Mouse (Mus musculus) forebrain, embryonic 15.5 days (tissue): Measurements from ENCODE around the gene Pth. TPM values are rescaled to one million over a fixed set of nuclear protein-coding genes. Genes with fewer than 3 reads are reported as not detected.

Experiments used
- ATAC-seq: fragments of 200-750 bp; cut with Nextera tagmentation; replicated peaks from 2 replicates; pipeline ENCODE4 v1.8.0; 2017; ENCODE audit warnings: mild to moderate bottlenecking, moderate TSS enrichment, moderate library complexity
- H3K27ac ChIP-seq: fragments of 300-500 bp; sonication (generic); replicated peaks from 2 replicates; pipeline ENCODE4 v1.5.1; 2015; ENCODE audit warnings: mild to moderate bottlenecking, inconsistent platforms
- H3K27me3 ChIP-seq: fragments of 300-500 bp; sonication (generic); 2 replicates; pipeline ENCODE4 v1.6.1; 2015; ENCODE audit warnings: inconsistent platforms
- H3K36me3 ChIP-seq: fragments of 300-500 bp; sonication (generic); 2 replicates; pipeline ENCODE4 v1.6.1; 2015; ENCODE audit warnings: mild to moderate bottlenecking, inconsistent platforms
- H3K4me1 ChIP-seq: fragments of 300-500 bp; sonication (generic); 2 replicates; pipeline ENCODE4 v1.6.1; 2015; ENCODE audit warnings: inconsistent platforms
- H3K4me2 ChIP-seq: fragments of 300-500 bp; sonication (generic); replicated peaks from 2 replicates; pipeline ENCODE4 v1.6.1; 2015; ENCODE audit warnings: mild to moderate bottlenecking, inconsistent platforms
- H3K4me3 ChIP-seq: fragments of 300-500 bp; sonication (generic); 2 replicates; pipeline ENCODE4 v1.5.1; 2015; ENCODE audit warnings: mild to moderate bottlenecking, inconsistent platforms
- H3K9ac ChIP-seq: fragments of 300-500 bp; sonication (generic); replicated peaks from 2 replicates; pipeline ENCODE4 v1.6.1; 2015; ENCODE audit warnings: mild to moderate bottlenecking, inconsistent platforms
- H3K9me3 ChIP-seq: fragments of 300-500 bp; sonication (generic); 2 replicates; pipeline ENCODE4 v1.6.1; 2016; ENCODE audit warnings: inconsistent platforms
- WGBS: fragments of 180-500 bp; shearing (Covaris S2); methylation state at CpG from one replicate; pipeline ENCODE4 v1.1.7; 2015; ENCODE audit warnings: mixed read lengths; 5-methylcytosine and 5-hydroxymethylcytosine counted together
- polyA plus RNA-seq: library from polyadenylated mRNA; unstranded; fragments of >200 nt; fragmentation: Nextera tagmentation; extraction: Ambion mirVana; gene quantifications from 2 replicates; pipeline ENCODE4 v1.2.1, GENCODE M21; 2015

Gene Pth
- not detected in 2 replicates for polyA plus RNA-seq

- Histone ChIP-seq H3K4me3 (no peak within 1 kb of the TSS), H3K4me2 (no peak within 1 kb of the TSS), H3K27me3 (no peaks in the 10 kb centered on the region), H3K27ac (no peak within 1 kb of the TSS), H3K4me1 (no peaks in the 10 kb centered on the region), H3K9me3 (no peaks in the 10 kb centered on the region), H3K36me3 (no peaks in the 10 kb centered on the region), H3K9ac (no peak within 1 kb of the TSS)
- ATAC-seq: no peak
- WGBS: 94% methylated on average over 2 of the region's 2 CpGs
Observed at GRCm38 (mm10) chr7:113388470-113388869, at the start of gene Pth. Pth (minus strand) TSS chr7:113388570.

- Histone ChIP-seq H3K27me3 (no peaks in the 10 kb centered on the region), H3K9ac (no peak overlapping the region), H3K4me1 (no peaks in the 10 kb centered on the region), H3K4me2 (no peak overlapping the region), H3K27ac (no peak overlapping the region), H3K9me3 (no peaks in the 10 kb centered on the region), H3K36me3 (no peaks in the 10 kb centered on the region), H3K4me3 (no peak overlapping the region)
- no peak for ATAC-seq
- 93% methylated on average over 10 of the region's 10 CpGs for WGBS
Observed at GRCm38 (mm10) chr7:113436312-113436711, 47.9 kb upstream of the Pth start.

GRCm38 (mm10) chr7:113434286-113434685, 45.9 kb upstream of the Pth start:
- Histone ChIP-seq H3K27me3 (no peaks in the 10 kb centered on the region), H3K4me1 (no peaks in the 10 kb centered on the region), H3K9me3 (no peaks in the 10 kb centered on the region), H3K4me3 (no peak overlapping the region), H3K9ac (no peak overlapping the region), H3K4me2 (no peak overlapping the region), H3K27ac (no peak overlapping the region), H3K36me3 (no peaks in the 10 kb centered on the region)
- 22% methylated on average over 4 of the region's 4 CpGs for WGBS
- no peak for ATAC-seq

GRCm38 (mm10) chr7:113433451-113433850, 45.1 kb upstream of the Pth start:
- Histone ChIP-seq H3K4me1 (no peaks in the 10 kb centered on the region), H3K4me3 (no peak overlapping the region), H3K9me3 (no peaks in the 10 kb centered on the region), H3K27ac (no peak overlapping the region), H3K27me3 (no peaks in the 10 kb centered on the region), H3K36me3 (no peaks in the 10 kb centered on the region), H3K4me2 (no peak overlapping the region), H3K9ac (no peak overlapping the region)
- 86% methylated on average over 3 of the region's 3 CpGs for WGBS
- ATAC-seq: no peak

- Histone ChIP-seq H3K9me3 (no peaks in the 10 kb centered on the region), H3K36me3 (no peaks in the 10 kb centered on the region), H3K27me3 (no peaks in the 10 kb centered on the region), H3K4me2 (no peak overlapping the region), H3K27ac (no peak overlapping the region), H3K4me1 (no peaks in the 10 kb centered on the region), H3K4me3 (no peak overlapping the region), H3K9ac (no peak overlapping the region)
- no peak for ATAC-seq
- WGBS: 87% methylated on average over 4 of the region's 4 CpGs
Observed at GRCm38 (mm10) chr7:113432891-113433290, 44.5 kb upstream of the Pth start.

- WGBS: 91% methylated on average over 1 of the region's 1 CpGs
- H3K4me1 ChIP-seq: no peaks in the 10 kb centered on the region
Observed at GRCm38 (mm10) chr7:113420771-113421170, 32.4 kb upstream of the Pth start.

GRCm38 (mm10) chr7:113419070-113419782, 30.9 kb upstream of the Pth start:
- H3K9me3 ChIP-seq: no peaks in the 10 kb centered on the region
- 49% methylated on average over 4 of the region's 4 CpGs for WGBS

More at GRCm38 (mm10) chr7:113420771-113421170, 32.4 kb upstream of the Pth start:
- no peaks in the 10 kb centered on the region for H3K36me3 ChIP-seq
- H3K9ac ChIP-seq: no peak overlapping the region
- no peaks in the 10 kb centered on the region for H3K27me3 ChIP-seq
- no peak for ATAC-seq
- no peak overlapping the region for H3K4me2 ChIP-seq
- no peak overlapping the region for H3K27ac ChIP-seq
- no peaks in the 10 kb centered on the region for H3K9me3 ChIP-seq
- H3K4me3 ChIP-seq: no peak overlapping the region

GRCm38 (mm10) chr7:113416536-113416935, 28.2 kb upstream of the Pth start:
- Histone ChIP-seq H3K4me3 (no peak overlapping the region), H3K9me3 (no peaks in the 10 kb centered on the region), H3K27ac (no peak overlapping the region), H3K4me1 (no peaks in the 10 kb centered on the region), H3K4me2 (no peak overlapping the region), H3K9ac (no peak overlapping the region), H3K27me3 (no peaks in the 10 kb centered on the region), H3K36me3 (no peaks in the 10 kb centered on the region)
- WGBS: 95% methylated on average over 1 of the region's 1 CpGs
- ATAC-seq: no peak

More at GRCm38 (mm10) chr7:113419070-113419782, 30.9 kb upstream of the Pth start:
- H3K4me3 ChIP-seq: no peak overlapping the region
- H3K4me2 ChIP-seq: no peak overlapping the region
- H3K27me3 ChIP-seq: no peaks in the 10 kb centered on the region
- H3K9ac ChIP-seq: no peak overlapping the region
- ATAC-seq: no peak
- H3K27ac ChIP-seq: no peak overlapping the region
- no peaks in the 10 kb centered on the region for H3K4me1 ChIP-seq
- H3K36me3 ChIP-seq: no peaks in the 10 kb centered on the region

GRCm38 (mm10) chr7:113415256-113415655, 26.9 kb upstream of the Pth start:
- H3K27ac ChIP-seq: no peak overlapping the region
- no peak overlapping the region for H3K4me3 ChIP-seq
- no peak overlapping the region for H3K4me2 ChIP-seq
- no peaks in the 10 kb centered on the region for H3K9me3 ChIP-seq
- no peaks in the 10 kb centered on the region for H3K36me3 ChIP-seq
- 91% methylated on average over 3 of the region's 3 CpGs for WGBS
- no peaks in the 10 kb centered on the region for H3K27me3 ChIP-seq
- H3K4me1 ChIP-seq: no peaks in the 10 kb centered on the region
- ATAC-seq: no peak
- no peak overlapping the region for H3K9ac ChIP-seq

- H3K27me3 ChIP-seq: no peaks in the 10 kb centered on the region
- no peak overlapping the region for H3K4me2 ChIP-seq
- H3K4me3 ChIP-seq: no peak overlapping the region
- WGBS: 52% methylated on average over 5 of the region's 5 CpGs
- no peak overlapping the region for H3K9ac ChIP-seq
- H3K4me1 ChIP-seq: no peaks in the 10 kb centered on the region
- no peak overlapping the region for H3K27ac ChIP-seq
- ATAC-seq: no peak
- H3K9me3 ChIP-seq: no peaks in the 10 kb centered on the region
- no peaks in the 10 kb centered on the region for H3K36me3 ChIP-seq
Observed at GRCm38 (mm10) chr7:113408712-113409111, 20.3 kb upstream of the Pth start.

- Histone ChIP-seq H3K4me1 (no peaks in the 10 kb centered on the region), H3K9me3 (no peaks in the 10 kb centered on the region), H3K27ac (no peak overlapping the region), H3K4me3 (no peak overlapping the region), H3K27me3 (no peaks in the 10 kb centered on the region), H3K4me2 (no peak overlapping the region), H3K36me3 (no peaks in the 10 kb centered on the region), H3K9ac (no peak overlapping the region)
- ATAC-seq: no peak
Observed at GRCm38 (mm10) chr7:113398083-113398482, 9.7 kb upstream of the Pth start.

- H3K4me3 ChIP-seq: no peak overlapping the region
- H3K4me2 ChIP-seq: no peak overlapping the region
- no peaks in the 10 kb centered on the region for H3K36me3 ChIP-seq
- no peak overlapping the region for H3K9ac ChIP-seq
- no peak overlapping the region for H3K27ac ChIP-seq
- WGBS: 90% methylated on average over 4 of the region's 4 CpGs
- no peaks in the 10 kb centered on the region for H3K9me3 ChIP-seq
- no peaks in the 10 kb centered on the region for H3K4me1 ChIP-seq
- no peak for ATAC-seq
- H3K27me3 ChIP-seq: no peaks in the 10 kb centered on the region
Observed at GRCm38 (mm10) chr7:113396661-113397060, 8.3 kb upstream of the Pth start.

GRCm38 (mm10) chr7:113391619-113392018, 3.2 kb upstream of the Pth start:
- Histone ChIP-seq H3K27ac (no peak overlapping the region), H3K9ac (no peak overlapping the region), H3K4me2 (no peak overlapping the region), H3K4me3 (no peak overlapping the region), H3K27me3 (no peaks in the 10 kb centered on the region), H3K36me3 (no peaks in the 10 kb centered on the region), H3K9me3 (no peaks in the 10 kb centered on the region), H3K4me1 (no peaks in the 10 kb centered on the region)
- WGBS: 87% methylated on average over 2 of the region's 2 CpGs
- ATAC-seq: no peak
